Mouse (Mus musculus) thymus, postnatal 36 days (tissue): ENCODE measurements around the gene Anxa4.
A peak's percentile ranks its signal among the peaks of the same experiment; 100 is the strongest.

Experiments used
- DNase-seq, 2 experiments: peaks; one replicate each; pipeline ENCODE4 v3.0.0; 2022; ENCODE audit warnings: mixed read lengths in 2 of 2

Anxa4 gene

GRCm38 (mm10) chr6:86793021-86793815, at the start of gene Anxa4:
Gene Anxa4, minus strand, starts transcription at chr6:86793584.
- DNase-seq, result peak; percentile 66 to 69

- no peak for DNase-seq
These were observed 48.6 kb upstream of the Anxa4 start for GRCm38 (mm10) chr6:86841949-86842348.

- no peak for DNase-seq
These were observed 45.7 kb upstream of the Anxa4 start for GRCm38 (mm10) chr6:86839089-86839488.

GRCm38 (mm10) chr6:86832802-86833502, 39.6 kb upstream of the Anxa4 start:
- DNase-seq, result no peak

GRCm38 (mm10) chr6:86830738-86831500, 37.5 kb upstream of the Anxa4 start:
- DNase-seq, result no peak

GRCm38 (mm10) chr6:86829768-86830167, 36.4 kb upstream of the Anxa4 start:
- no peak for DNase-seq

GRCm38 (mm10) chr6:86827432-86827831, 34.0 kb upstream of the Anxa4 start:
- peak; percentile 33 to 41 for DNase-seq

- DNase-seq, result peak; percentile 38 to 44
These were observed 31.0 kb upstream of the Anxa4 start for GRCm38 (mm10) chr6:86824401-86824800.

- DNase-seq, result peak; percentile 61 to 72
These were observed 30.4 kb upstream of the Anxa4 start for GRCm38 (mm10) chr6:86823824-86824223.

- peak; percentile 16 to 27 for DNase-seq
These were observed 29.7 kb upstream of the Anxa4 start for GRCm38 (mm10) chr6:86823051-86823431.

GRCm38 (mm10) chr6:86822285-86823050, 29.1 kb upstream of the Anxa4 start:
- peak; percentile 14 to 18 for DNase-seq

- DNase-seq, result peak; percentile 28 to 31
These were observed 27.3 kb upstream of the Anxa4 start for GRCm38 (mm10) chr6:86820690-86821089.

GRCm38 (mm10) chr6:86819926-86820325, 26.5 kb upstream of the Anxa4 start:
- DNase-seq, result no peak

- DNase-seq, result no peak
These were observed 25.5 kb upstream of the Anxa4 start for GRCm38 (mm10) chr6:86818914-86819313.

- no peak for DNase-seq
These were observed 23.2 kb upstream of the Anxa4 start for GRCm38 (mm10) chr6:86816586-86816985.

- DNase-seq, result no peak
These were observed 22.1 kb upstream of the Anxa4 start for GRCm38 (mm10) chr6:86815436-86815835.

GRCm38 (mm10) chr6:86814926-86815325, 21.5 kb upstream of the Anxa4 start:
- no peak for DNase-seq

- DNase-seq, result peak; percentile 44 to 55
These were observed 20.0 kb upstream of the Anxa4 start for GRCm38 (mm10) chr6:86813341-86813740.

- no peak for DNase-seq
These were observed 19.5 kb upstream of the Anxa4 start for GRCm38 (mm10) chr6:86812919-86813318.

GRCm38 (mm10) chr6:86806455-86807086, 13.2 kb upstream of the Anxa4 start:
- peak; percentile 64 to 66 for DNase-seq

- DNase-seq, result no peak
These were observed 11.3 kb upstream of the Anxa4 start for GRCm38 (mm10) chr6:86804646-86805045.

GRCm38 (mm10) chr6:86801431-86801830, 8.0 kb upstream of the Anxa4 start:
- no peak for DNase-seq
